Mouse (Mus musculus): ENCODE results near the gene Mid1.
"Not testable (repeated sequence)": the region's sequence is repeated elsewhere in the genome, so short reads cannot be mapped to it uniquely, and the experiment has no call there.

DNA sequence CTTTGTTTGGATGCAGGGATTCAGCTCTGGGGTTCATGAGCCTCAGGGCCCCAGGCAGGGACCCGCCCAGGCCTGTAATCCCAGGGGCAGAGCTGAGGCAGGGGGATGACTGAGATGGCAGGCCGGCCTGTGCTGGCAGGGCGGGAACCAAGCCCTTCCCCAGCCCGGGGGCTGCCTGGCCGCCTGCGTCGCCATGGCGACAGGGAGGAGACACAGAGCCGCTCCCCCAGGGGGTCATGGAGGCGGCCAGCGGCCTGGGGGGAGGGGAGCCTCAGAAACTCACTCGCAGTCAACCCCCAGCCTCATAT, 316.3 kb downstream of the Mid1 start:
- TF ChIP-seq GATA1 (IDR thresholded peaks at IDR 0.05; ENCODE audit: borderline replicate concordance, low read length); FLI1 (IDR thresholded peaks at IDR 0.05; ENCODE audit: low read length): not testable (repeated sequence)
